Mouse (Mus musculus) neural tube, embryonic 10.5 days (tissue): Measurements from ENCODE around the gene Lypd6b.
A peak's percentile ranks its signal among the peaks of the same experiment; 100 is the strongest.

Experiments used
- DNase-seq: peaks from one replicate; pipeline ENCODE4 v3.0.0-alpha.2; 2017; ENCODE audit warnings: low spot score; ENCODE audit errors: extremely low spot score

Gene Lypd6b

DNA sequence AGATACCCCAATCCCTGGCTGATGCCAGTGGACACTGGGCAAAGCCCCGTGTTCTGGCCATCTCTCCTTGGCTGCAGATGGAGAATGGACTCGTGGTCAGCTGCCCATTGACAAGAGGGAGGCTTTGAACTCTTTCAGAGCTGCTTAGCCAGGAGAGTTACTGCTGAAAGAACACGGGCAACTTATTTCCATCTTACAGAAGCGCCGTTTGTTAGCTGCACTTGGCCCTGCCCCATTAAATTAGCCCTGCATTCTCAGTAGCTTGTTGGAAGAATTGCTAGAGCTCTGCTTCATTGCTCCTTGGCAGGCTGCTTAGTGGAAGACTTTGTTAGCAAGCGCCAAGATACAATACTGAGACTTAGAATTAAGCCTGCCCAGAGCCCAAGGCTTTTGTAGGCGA lies 81.6 kb downstream of the Lypd6b start:
- no peak for DNase-seq

DNA sequence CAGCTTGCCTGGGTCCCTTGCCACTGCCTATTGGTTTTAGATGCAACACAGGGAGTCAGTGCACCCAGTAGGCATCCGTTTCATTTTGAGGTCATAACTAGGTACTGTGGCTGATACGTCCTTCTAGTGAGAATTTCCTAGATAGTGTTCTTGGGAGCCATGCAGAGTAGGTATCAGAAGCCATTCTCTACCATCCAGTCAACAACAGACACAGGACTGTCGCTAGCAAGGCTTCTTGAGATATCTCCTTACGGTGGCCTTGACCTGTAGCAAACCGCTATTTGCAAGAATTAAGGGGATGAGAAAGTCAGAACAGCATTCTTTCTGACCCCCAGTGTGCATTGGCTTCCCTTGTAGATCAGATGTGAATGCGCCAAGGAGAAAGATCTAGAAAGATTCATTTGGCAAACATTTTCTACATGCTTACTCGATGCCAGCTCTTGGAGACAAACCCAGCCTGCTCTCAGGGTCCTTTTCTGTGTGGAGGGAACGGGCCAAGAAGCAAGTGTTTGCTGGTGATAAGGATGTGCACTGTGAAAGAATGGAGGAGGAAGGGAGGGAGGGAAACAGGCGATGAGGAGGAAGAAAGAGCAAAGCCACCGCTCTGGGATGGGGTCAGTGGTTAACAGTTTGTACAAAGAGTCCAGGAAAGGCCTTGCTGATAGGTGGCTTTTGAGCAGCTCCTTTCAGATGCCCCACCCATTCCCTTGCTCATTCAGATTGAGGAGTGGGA lies 82.5 kb downstream of the Lypd6b start:
- DNase-seq, result no peak

GRCm38 (mm10) chr2:49871012-49871411 lies 83.5 kb downstream of the Lypd6b start:
- DNase-seq, result no peak

DNA sequence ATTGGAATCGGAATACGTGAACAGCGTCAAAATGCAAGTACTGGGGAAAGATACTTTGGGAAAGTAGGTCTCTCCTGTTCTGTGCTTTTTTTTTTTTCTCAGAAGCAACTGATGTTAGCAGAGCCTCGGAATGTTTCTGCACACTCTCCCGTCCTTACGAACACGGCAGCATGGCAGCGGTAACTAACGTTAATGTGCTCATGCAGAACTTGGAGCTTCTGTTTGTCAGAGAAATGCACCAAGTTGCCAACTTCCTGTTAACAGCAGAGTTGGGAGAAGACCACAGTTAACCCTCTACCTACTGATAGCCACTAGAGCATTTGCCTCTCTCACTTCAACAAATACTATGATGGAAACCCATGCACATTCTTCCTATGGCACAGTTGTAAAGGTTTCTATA lies 93.0 kb downstream of the Lypd6b start:
- no peak for DNase-seq

DNA sequence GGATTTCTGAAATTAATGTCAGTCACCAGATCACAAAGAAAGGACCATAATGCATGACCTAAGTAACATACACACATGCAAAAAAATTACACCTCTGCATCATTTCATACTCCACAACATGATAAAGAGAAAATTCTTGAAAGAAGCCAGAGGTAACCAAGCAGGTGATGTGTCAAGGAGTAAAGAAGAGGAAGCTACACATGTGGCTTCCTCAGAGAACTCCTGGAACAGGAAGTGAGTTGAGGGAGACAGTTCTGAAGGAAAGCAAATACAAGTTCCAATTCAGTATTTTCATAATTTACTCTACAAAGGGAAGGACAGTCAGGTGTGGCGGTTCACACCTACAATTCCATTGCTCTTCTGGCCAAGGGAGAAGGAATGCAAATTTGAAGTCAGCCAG lies 93.5 kb downstream of the Lypd6b start:
- DNase-seq, result no peak

- DNase-seq, result no peak
Measured at GRCm38 (mm10) chr2:49882461-49882860, 95.0 kb downstream of the Lypd6b start.

- DNase-seq, result no peak
Measured at GRCm38 (mm10) chr2:49883990-49884389, 96.5 kb downstream of the Lypd6b start.

GRCm38 (mm10) chr2:49886209-49886608 lies 98.7 kb downstream of the Lypd6b start:
- no peak for DNase-seq

- no peak for DNase-seq
Measured at GRCm38 (mm10) chr2:49888346-49888745, 100.9 kb downstream of the Lypd6b start.

DNA sequence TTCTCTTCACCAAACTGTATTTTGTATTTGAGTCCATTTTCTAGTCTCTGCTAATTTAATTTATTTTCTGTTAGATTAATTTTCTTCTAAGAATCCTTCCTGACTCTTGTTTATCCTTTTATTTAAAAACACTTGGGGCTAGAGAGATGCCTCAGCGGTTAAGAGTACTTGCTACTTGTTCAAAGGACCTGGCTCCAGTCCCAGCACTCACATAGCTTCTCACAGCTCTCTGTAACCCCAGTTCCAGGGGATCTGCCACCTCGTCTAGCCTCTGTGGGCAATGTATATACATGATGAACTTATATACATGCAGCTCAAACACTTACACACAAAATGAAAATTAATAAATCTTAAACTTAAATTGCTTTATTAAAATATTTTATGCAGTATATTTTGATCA lies 103.2 kb downstream of the Lypd6b start:
- no peak for DNase-seq

GRCm38 (mm10) chr2:49909838-49910407 lies 122.4 kb downstream of the Lypd6b start:
- no peak for DNase-seq

DNA sequence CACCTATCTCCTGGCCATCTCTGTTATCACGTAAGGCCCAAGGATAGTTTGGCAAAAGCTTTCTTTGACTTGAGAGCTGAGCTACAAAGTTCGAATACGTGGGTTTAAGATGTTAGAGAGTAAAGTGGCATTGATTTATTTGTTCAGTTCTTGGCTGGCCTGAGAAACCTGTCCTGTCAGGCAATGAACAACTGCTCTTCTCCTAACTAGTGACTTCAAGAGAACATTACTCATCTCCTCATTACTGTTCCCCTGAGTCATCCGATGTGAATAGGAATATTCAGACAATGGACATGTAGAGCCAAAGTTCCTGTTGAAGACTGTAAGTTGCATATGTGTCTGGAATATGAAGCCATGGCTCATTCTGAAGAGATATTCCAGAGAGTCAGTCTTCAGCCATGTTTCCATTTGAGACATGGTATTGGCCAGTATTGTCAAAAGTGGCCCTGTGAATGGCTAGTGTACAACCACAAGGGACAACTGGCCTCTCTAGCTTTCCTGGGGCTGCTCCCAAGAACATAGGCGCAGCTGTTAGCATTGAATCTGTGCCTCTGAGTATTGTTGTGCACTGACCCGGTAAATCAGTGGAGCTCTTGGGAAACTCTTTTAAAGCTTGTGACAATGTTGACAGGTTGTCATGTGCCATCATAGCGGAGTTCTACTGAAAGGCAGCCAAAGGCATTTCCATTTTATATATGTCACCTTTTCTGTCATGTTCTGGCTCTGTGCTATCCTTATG lies 124.0 kb downstream of the Lypd6b start:
- DNase-seq, result no peak

DNA sequence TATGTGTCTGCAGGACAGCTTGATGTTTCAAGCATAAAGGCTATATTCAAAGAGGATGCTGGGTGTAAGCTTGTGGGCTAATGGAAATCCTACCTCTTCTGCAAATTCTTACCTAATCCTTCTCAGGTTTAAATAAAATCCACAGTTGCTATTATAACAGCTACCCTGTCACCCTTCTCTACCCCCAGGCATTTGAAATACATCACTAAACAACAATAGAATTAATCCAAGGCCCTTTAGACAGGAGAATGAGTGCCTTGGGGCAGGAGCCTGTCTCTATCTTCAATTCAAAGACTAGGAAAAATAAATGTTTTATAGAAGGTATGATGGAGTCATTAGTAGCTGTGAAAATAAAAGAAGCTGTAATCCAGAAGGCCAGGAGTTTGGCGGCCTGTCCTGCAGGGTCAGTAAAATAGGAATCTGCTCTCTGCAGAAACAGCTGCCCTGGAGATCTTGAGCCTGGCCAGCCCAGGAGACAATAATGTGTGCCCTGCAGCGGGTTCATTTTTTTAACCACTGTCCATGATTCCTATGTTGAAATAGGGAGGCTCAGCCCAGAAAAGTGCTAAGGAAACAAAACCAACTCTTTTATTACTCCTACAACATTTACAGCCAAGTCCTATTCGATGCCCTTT lies 124.9 kb downstream of the Lypd6b start:
- DNase-seq, result no peak

DNA sequence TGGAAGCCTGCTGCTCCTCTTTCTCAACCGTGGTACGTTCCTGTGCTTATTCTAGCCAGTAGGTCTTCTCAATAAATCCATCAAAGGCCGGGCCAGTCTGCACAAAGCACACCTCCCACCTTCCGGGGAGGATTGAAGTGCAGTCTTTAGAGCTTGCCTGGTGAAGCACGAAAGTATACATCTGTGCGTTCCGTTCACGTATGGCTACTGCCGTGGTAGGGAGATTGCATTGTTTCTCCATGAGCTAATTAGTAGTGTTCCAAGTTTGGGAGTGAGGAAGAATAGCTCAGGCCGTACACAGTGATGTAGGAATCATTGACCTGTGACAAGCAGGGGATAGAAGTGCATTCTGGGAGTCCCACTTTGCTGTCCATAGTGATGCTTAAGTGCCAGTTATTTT lies 130.0 kb downstream of the Lypd6b start:
- DNase-seq, result no peak

DNA sequence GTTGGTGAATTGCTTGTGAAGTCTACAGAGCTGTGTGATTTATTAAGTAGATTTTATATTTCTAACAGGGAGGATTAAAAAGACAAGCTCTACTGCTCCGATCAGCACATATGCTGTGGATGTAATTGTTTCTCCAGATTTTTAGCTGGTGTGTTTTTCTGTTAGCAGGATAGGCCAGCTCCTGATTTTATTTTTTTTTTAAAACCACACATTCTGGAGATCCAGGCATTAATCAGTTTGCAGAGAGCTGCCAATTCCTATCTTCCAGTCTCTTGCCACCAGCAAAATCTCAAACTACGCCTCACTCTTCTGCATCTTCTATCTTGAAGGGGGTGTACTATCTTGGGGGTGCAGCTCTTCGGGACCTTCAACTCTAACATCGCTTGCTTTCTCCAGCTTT lies 130.6 kb downstream of the Lypd6b start:
- no peak for DNase-seq

- peak; percentile 15 for DNase-seq
Measured at GRCm38 (mm10) chr2:49918692-49919091, 131.2 kb downstream of the Lypd6b start.

GRCm38 (mm10) chr2:49921948-49922347 lies 134.5 kb downstream of the Lypd6b start:
- no peak for DNase-seq

- DNase-seq, result no peak
Measured at GRCm38 (mm10) chr2:49922810-49923209, 135.3 kb downstream of the Lypd6b start.

DNA sequence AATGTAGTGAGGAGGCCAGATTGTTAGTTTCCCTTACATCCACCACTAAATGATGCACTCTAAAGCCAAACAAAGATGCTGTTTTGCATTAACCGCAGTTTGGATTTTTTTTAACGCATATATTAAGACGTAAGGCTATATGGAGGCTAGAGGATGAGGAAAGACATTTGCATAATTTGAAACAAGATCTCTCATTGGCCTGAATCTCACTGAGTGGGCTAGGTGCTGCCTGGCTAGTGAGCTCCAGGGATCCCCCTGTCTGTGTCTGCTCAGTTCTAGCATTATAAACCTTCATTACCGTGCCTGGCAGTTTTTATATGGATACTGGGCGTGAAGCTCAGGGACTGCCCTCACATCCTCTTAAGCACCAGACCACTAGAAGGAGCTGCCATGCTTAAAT lies 138.7 kb downstream of the Lypd6b start:
- no peak for DNase-seq

DNA sequence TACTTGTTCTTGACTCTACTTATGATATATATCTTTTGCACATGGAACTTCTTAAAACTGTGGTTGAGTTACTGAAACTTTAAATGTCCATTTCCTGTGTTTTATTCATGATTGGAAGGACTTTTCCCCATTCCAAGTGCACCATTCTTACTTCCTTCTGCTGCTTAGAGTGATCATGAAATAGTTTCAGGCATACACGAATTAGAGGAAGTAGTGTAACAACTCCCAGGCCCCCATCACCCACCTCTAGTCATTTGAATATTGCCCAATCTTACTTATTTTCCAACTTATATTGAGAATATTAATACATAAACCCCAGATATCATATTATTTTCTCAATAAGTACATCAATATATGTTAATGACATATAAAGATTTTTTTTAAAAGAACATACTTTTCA lies 139.9 kb downstream of the Lypd6b start:
- no peak for DNase-seq

GRCm38 (mm10) chr2:49929931-49930330 lies 142.4 kb downstream of the Lypd6b start:
- DNase-seq, result no peak

- no peak for DNase-seq
Measured at GRCm38 (mm10) chr2:49937621-49938020, 150.1 kb downstream of the Lypd6b start.
